Mouse (Mus musculus) E14TG2a.4 (cell line): ENCODE data around the gene Krtcap3.

Experiments used
- CTCF ChIP-seq: conservative IDR thresholded peaks from 2 replicates; pipeline ENCODE4 v1.5.1; 2014; ENCODE audit warnings: low read length
- NANOG ChIP-seq: IDR thresholded peaks from 2 replicates; pipeline ENCODE4 v1.6.1; 2014; ENCODE audit warnings: borderline replicate concordance, low read length, mixed read lengths
- POU5F1 ChIP-seq: IDR thresholded peaks from 2 replicates; pipeline ENCODE4 v1.6.1; 2014; ENCODE audit warnings: low read length, borderline replicate concordance

DNA sequence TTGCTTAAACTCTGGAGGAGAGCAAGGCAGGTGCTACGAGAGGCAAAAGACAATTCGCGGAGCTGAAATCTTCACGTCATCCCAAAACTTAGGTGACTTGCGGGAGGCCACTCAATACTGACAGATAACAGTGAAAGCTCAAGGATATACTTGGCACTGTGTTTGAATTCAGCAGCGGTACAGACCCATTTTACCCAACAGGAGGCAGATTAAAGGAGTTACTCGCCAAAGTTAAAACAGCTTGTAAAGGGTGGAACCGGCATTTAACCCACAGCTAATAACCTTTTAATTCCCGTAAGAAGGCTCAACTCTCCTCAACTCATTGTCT lies 39.8 kb downstream of the Krtcap3 start:
- TF ChIP-seq CTCF (no peak), NANOG (no peak), POU5F1 (no peak)
